Mouse (Mus musculus): ENCODE results near the gene Crtap.

DNA sequence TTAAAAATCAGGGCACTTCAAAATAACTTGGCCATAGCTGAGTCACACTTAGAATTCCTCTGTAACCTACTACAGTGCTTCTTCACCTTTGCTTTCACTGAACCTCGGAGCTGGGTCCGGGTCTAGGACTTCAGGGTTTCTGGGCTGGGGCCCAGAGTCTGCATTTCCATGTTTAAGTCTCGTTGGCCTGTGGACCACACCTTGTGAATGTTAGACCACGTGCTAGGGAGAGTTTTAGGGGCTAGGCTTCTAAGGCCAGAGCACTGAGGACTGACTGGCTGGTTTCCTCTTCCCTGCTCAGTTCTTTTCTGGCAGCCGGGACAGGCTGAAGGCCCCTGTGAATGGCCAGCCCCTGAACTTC lies 10.1 kb upstream of the Crtap start:
- TF ChIP-seq CTCF (IDR thresholded peaks at IDR 0.05; ENCODE audit: insufficient read depth, low read length) (no peak), POLR2A (IDR thresholded peaks at IDR 0.05; ENCODE audit: borderline replicate concordance, extremely low read depth, low read depth, low read length) (no peak)

Measured in lung, adult 2 months (tissue).